Mouse (Mus musculus) liver, embryonic 16.5 days (tissue): ENCODE data around the gene Pfkl. TPM values are rescaled to one million over a fixed set of nuclear protein-coding genes. Genes with fewer than 3 reads are reported as not detected.

ENCODE experiments used
- ATAC-seq: fragments of 200-750 bp; cut with Nextera tagmentation; 2 replicates; pipeline ENCODE4 v1.8.0; 2017; ENCODE audit warnings: low read depth, mild to moderate bottlenecking, moderate number of reproducible peaks, moderate library complexity
- H3K27ac ChIP-seq: fragments of 300-500 bp; sonication (generic); 2 replicates; pipeline ENCODE4 v1.5.1; 2014; ENCODE audit warnings: mild to moderate bottlenecking, low read length
- H3K27me3 ChIP-seq: fragments of 300-500 bp; sonication (generic); 2 replicates; pipeline ENCODE4 v1.6.1; 2014; ENCODE audit warnings: low read depth, low read length, mixed read lengths; ENCODE audit not compliant: control insufficient read depth, insufficient read depth
- H3K36me3 ChIP-seq: fragments of 300-500 bp; sonication (generic); 2 replicates; pipeline ENCODE4 v1.6.1; 2014; ENCODE audit warnings: mild to moderate bottlenecking; ENCODE audit not compliant: control insufficient read depth, insufficient read depth
- H3K4me1 ChIP-seq: fragments of 300-500 bp; sonication (generic); 2 replicates; pipeline ENCODE4 v1.6.1; 2014; ENCODE audit warnings: low read depth, low read length, mixed read lengths; ENCODE audit not compliant: control insufficient read depth
- H3K4me2 ChIP-seq: fragments of 300-500 bp; sonication (generic); 2 replicates; pipeline ENCODE4 v1.6.1; 2014; ENCODE audit warnings: low read depth, low read length, mixed read lengths
- H3K4me3 ChIP-seq: fragments of 300-500 bp; sonication (generic); 2 replicates; pipeline ENCODE4 v1.5.1; 2014; ENCODE audit warnings: low read depth, mild to moderate bottlenecking, low read length
- H3K9ac ChIP-seq: fragments of 300-500 bp; sonication (generic); 2 replicates; pipeline ENCODE4 v1.6.1; 2014; ENCODE audit warnings: low read depth, low read length
- H3K9me3 ChIP-seq: fragments of 300-500 bp; sonication (generic); replicated peaks from 2 replicates; pipeline ENCODE4 v1.6.1; 2016; ENCODE audit warnings: low read length; ENCODE audit not compliant: control insufficient read depth
- WGBS: fragments of 180-500 bp; shearing (Covaris S2); extraction: QIAGEN DNeasy Blood & Tissue Kit; methylation state at CpG from one replicate; pipeline ENCODE4 v1.1.7; 2014; ENCODE audit not compliant: insufficient replicate concordance; 5-methylcytosine and 5-hydroxymethylcytosine counted together
- polyA plus RNA-seq: library from polyadenylated mRNA; unstranded; fragments of >200 nt; fragmentation: Nextera tagmentation; extraction: Ambion mirVana; gene quantifications from 2 replicates; pipeline ENCODE4 v1.2.1, GENCODE M21; 2015

The Pfkl gene
- polyA plus RNA-seq, 1 experiment from 2014 or later, result 83.2 TPM

GRCm38 (mm10) chr10:78007203-78007602, 2.7 kb downstream of the Pfkl start:
- Histone ChIP-seq H3K36me3 (peaks cover 8% of the 10 kb centered on the region), H3K4me1 (peaks cover 61% of the 10 kb centered on the region), H3K9me3 (no peaks in the 10 kb centered on the region), H3K27me3 (no peaks in the 10 kb centered on the region), H3K9ac (peak overlapping the region; percentile 55), H3K27ac (peak overlapping the region; percentile 87), H3K4me2 (peak overlapping the region; percentile 94), H3K4me3 (peak overlapping the region; percentile 87)
- 8% methylated on average over 7 of the region's 7 CpGs for WGBS
- ATAC-seq, result no peak

GRCm38 (mm10) chr10:78005791-78006438, 4.0 kb downstream of the Pfkl start:
- peak overlapping the region; percentile 55 for H3K9ac ChIP-seq
- no peak for ATAC-seq
- H3K9me3 ChIP-seq, result no peaks in the 10 kb centered on the region
- H3K27me3 ChIP-seq, result no peaks in the 10 kb centered on the region
- H3K4me1 ChIP-seq, result peaks cover 60% of the 10 kb centered on the region
- peak overlapping the region; percentile 94 for H3K4me2 ChIP-seq
- no peak overlapping the region for H3K4me3 ChIP-seq
- 82% methylated on average over 4 of the region's 4 CpGs for WGBS
- H3K27ac ChIP-seq, result peak overlapping the region; percentile 51
- H3K36me3 ChIP-seq, result peaks cover 20% of the 10 kb centered on the region

- peaks cover 33% of the 10 kb centered on the region for H3K36me3 ChIP-seq
- no peaks in the 10 kb centered on the region for H3K27me3 ChIP-seq
- H3K4me1 ChIP-seq, result peaks cover 53% of the 10 kb centered on the region
- peak overlapping the region; percentile 39; the same call in 1 of the 2 replicates for H3K4me3 ChIP-seq
- 32% methylated on average over 3 of the region's 3 CpGs for WGBS
- peak; percentile 55 for ATAC-seq
- peak overlapping the region; percentile 76 for H3K27ac ChIP-seq
- H3K4me2 ChIP-seq, result peak overlapping the region; percentile 94
- no peaks in the 10 kb centered on the region for H3K9me3 ChIP-seq
- peak overlapping the region; percentile 32 for H3K9ac ChIP-seq
Observed at GRCm38 (mm10) chr10:78004479-78005100, 5.3 kb downstream of the Pfkl start.

- no peaks in the 10 kb centered on the region for H3K27me3 ChIP-seq
- no peak overlapping the region for H3K4me2 ChIP-seq
- peaks cover 47% of the 10 kb centered on the region for H3K36me3 ChIP-seq
- no peak overlapping the region for H3K27ac ChIP-seq
- H3K9ac ChIP-seq, result no peak overlapping the region
- no peak for ATAC-seq
- H3K9me3 ChIP-seq, result no peaks in the 10 kb centered on the region
- WGBS, result 81% methylated on average over 2 of the region's 2 CpGs
- peaks cover 35% of the 10 kb centered on the region for H3K4me1 ChIP-seq
- H3K4me3 ChIP-seq, result no peak overlapping the region
Observed at GRCm38 (mm10) chr10:78002316-78002715, 7.6 kb downstream of the Pfkl start.

- Histone ChIP-seq H3K27ac (no peak overlapping the region), H3K9me3 (no peaks in the 10 kb centered on the region), H3K27me3 (no peaks in the 10 kb centered on the region), H3K4me2 (no peak overlapping the region), H3K36me3 (peaks cover 51% of the 10 kb centered on the region), H3K4me3 (no peak overlapping the region), H3K4me1 (peaks cover 30% of the 10 kb centered on the region), H3K9ac (no peak overlapping the region)
- 89% methylated on average over 11 of the region's 11 CpGs for WGBS
- no peak for ATAC-seq
Observed at GRCm38 (mm10) chr10:78001796-78002195, 8.1 kb downstream of the Pfkl start.

- ATAC-seq, result no peak
- Histone ChIP-seq H3K36me3 (peaks cover 66% of the 10 kb centered on the region), H3K27ac (no peak overlapping the region), H3K9me3 (no peaks in the 10 kb centered on the region), H3K9ac (no peak overlapping the region), H3K4me2 (no peak overlapping the region), H3K4me3 (no peak overlapping the region), H3K27me3 (no peaks in the 10 kb centered on the region), H3K4me1 (peaks cover 14% of the 10 kb centered on the region)
- 89% methylated on average over 5 of the region's 5 CpGs for WGBS
Observed at GRCm38 (mm10) chr10:78000200-78000599, 9.7 kb downstream of the Pfkl start.

- H3K9me3 ChIP-seq, result no peaks in the 10 kb centered on the region
- ATAC-seq, result no peak
- peaks cover 76% of the 10 kb centered on the region for H3K36me3 ChIP-seq
- WGBS, result 82% methylated on average over 3 of the region's 3 CpGs
- H3K4me3 ChIP-seq, result no peak overlapping the region
- H3K4me1 ChIP-seq, result no peaks in the 10 kb centered on the region
- no peak overlapping the region for H3K9ac ChIP-seq
- H3K27me3 ChIP-seq, result no peaks in the 10 kb centered on the region
- H3K27ac ChIP-seq, result no peak overlapping the region
- H3K4me2 ChIP-seq, result no peak overlapping the region
Observed at GRCm38 (mm10) chr10:77995639-77996038, 14.2 kb downstream of the Pfkl start.

- Histone ChIP-seq H3K27ac (no peak overlapping the region), H3K4me1 (no peaks in the 10 kb centered on the region), H3K4me2 (no peak overlapping the region), H3K9ac (no peak overlapping the region), H3K4me3 (no peak overlapping the region), H3K9me3 (no peaks in the 10 kb centered on the region), H3K27me3 (no peaks in the 10 kb centered on the region), H3K36me3 (peaks cover 34% of the 10 kb centered on the region)
- 69% methylated on average over 5 of the region's 5 CpGs for WGBS
- no peak for ATAC-seq
Observed at GRCm38 (mm10) chr10:77985775-77986174, 24.1 kb downstream of the Pfkl start.

GRCm38 (mm10) chr10:77984660-77985059, 25.2 kb downstream of the Pfkl start:
- Histone ChIP-seq H3K4me2 (no peak overlapping the region), H3K4me3 (no peak overlapping the region), H3K27me3 (no peaks in the 10 kb centered on the region), H3K36me3 (peaks cover 23% of the 10 kb centered on the region), H3K27ac (no peak overlapping the region), H3K9ac (no peak overlapping the region), H3K9me3 (no peaks in the 10 kb centered on the region), H3K4me1 (no peaks in the 10 kb centered on the region)
- peak; percentile 68 for ATAC-seq
- 3% methylated on average over 4 of the region's 4 CpGs for WGBS
